9 mouse cellular contexts compared by ENCODE assay signal in genomic region chr1:87508591-87509560, GRCm38 (mm10). TPM values are rescaled to one million over a fixed set of nuclear protein-coding genes. Genes with fewer than 3 reads are reported as not detected.
DNase-seq lines count a peak whose midpoint lies in the region; ATAC-seq and TF ChIP-seq lines count a peak whose summit lies in the region.
"Had no signal": no experiment of that assay in that cellular context is flagged by ENCODE, and none has a peak within 500 bp of the region (broad histone marks: within the 10 kb centered on the region; RNA-seq: fewer than 3 reads in every experiment).

No protein-coding gene starts in this region.

- peak in 1 of 2 experiments; percentile 6 for DNase-seq in heart, adult 2 months
- no peak for DNase-seq in heart, postnatal 4 days
- DNase-seq in Muller cell, postnatal 12 days (ENCODE audit: inconsistent ontology term): peak; percentile 62
- peak; percentile 39 for DNase-seq in hindbrain, embryonic 10.5 days (ENCODE audit: low spot score)
- no peak for DNase-seq in liver, embryonic 13.5 days
- DNase-seq in cerebellum, adult 9-10 months: no peak
- no peak for DNase-seq in cerebellum, adult 8-10 months

- H3K79me2 ChIP-seq in heart, adult 2 months (replicated peaks; ENCODE audit: control insufficient read depth, insufficient read depth, low read length): no peaks in the 10 kb centered on the region

- H3K27ac ChIP-seq in heart, adult 2 months: no peak overlapping the region
- no peak overlapping the region for H3K27ac ChIP-seq in hindbrain, embryonic 10.5 days
- H3K27ac ChIP-seq in liver, embryonic 13.5 days: no peak overlapping the region
- H3K27ac ChIP-seq in stomach, embryonic 16.5 days (ENCODE audit: low read length): peak overlapping the region; percentile 53

- ATAC-seq in liver, embryonic 13.5 days (ENCODE audit: low read depth): no peak
- ATAC-seq in stomach, embryonic 16.5 days (ENCODE audit: insufficient read depth, low FRiP score): peak; percentile 35; the same call in 1 of the 2 replicates

- TF ChIP-seq POLR2A in heart, adult 2 months (IDR thresholded peaks at IDR 0.05; ENCODE audit: insufficient read depth, low read depth, low read length): no peak

- no peak for TF ChIP-seq CTCF in heart, adult 2 months (IDR thresholded peaks at IDR 0.05)

- peak overlapping the region; percentile 75 for H3K4me2 ChIP-seq in liver, embryonic 13.5 days
- peak overlapping the region; percentile 99 for H3K4me2 ChIP-seq in stomach, embryonic 16.5 days (ENCODE audit: low read depth, low read length)

- H3K9ac ChIP-seq in heart, adult 2 months (ENCODE audit: low read depth, low read length): no peak overlapping the region
- no peak overlapping the region for H3K9ac ChIP-seq in liver, embryonic 13.5 days
- H3K9ac ChIP-seq in stomach, embryonic 16.5 days (ENCODE audit: low read length): peak overlapping the region; percentile 77

- H3K36me3 ChIP-seq in heart, adult 2 months (ENCODE audit: control insufficient read depth, insufficient read depth, low read length): no peaks in the 10 kb centered on the region
- no peaks in the 10 kb centered on the region for H3K36me3 ChIP-seq in hindbrain, embryonic 10.5 days
- H3K36me3 ChIP-seq in liver, embryonic 13.5 days: no peaks in the 10 kb centered on the region
- no peaks in the 10 kb centered on the region for H3K36me3 ChIP-seq in stomach, embryonic 16.5 days (ENCODE audit: control insufficient read depth, insufficient read depth, low read length)

- no peak for TF ChIP-seq EP300 in heart, adult 2 months (IDR thresholded peaks at IDR 0.05; ENCODE audit: insufficient read depth, low read depth, low read length)

- intact Hi-C loops in heart, adult 2 months (cut with DNase I): no loop called here

- 24% methylated on average over 26 of the region's 26 CpGs for WGBS in heart, adult 2 months
- 22% methylated on average over 26 of the region's 26 CpGs for WGBS in hindbrain, embryonic 10.5 days
- WGBS in liver, embryonic 13.5 days (ENCODE audit: insufficient replicate concordance): 17% methylated on average over 26 of the region's 26 CpGs
- 20% methylated on average over 26 of the region's 26 CpGs for WGBS in stomach, embryonic 16.5 days

- peaks cover 13% of the 10 kb centered on the region for H3K27me3 ChIP-seq in heart, adult 2 months (ENCODE audit: control insufficient read depth, insufficient read depth, low read length)
- peaks cover 57% of the 10 kb centered on the region for H3K27me3 ChIP-seq in hindbrain, embryonic 10.5 days (ENCODE audit: insufficient read depth, poor library complexity, severe bottlenecking)
- H3K27me3 ChIP-seq in liver, embryonic 13.5 days: peaks cover 66% of the 10 kb centered on the region
- peaks cover 7% of the 10 kb centered on the region for H3K27me3 ChIP-seq in stomach, embryonic 16.5 days (ENCODE audit: control insufficient read depth, insufficient read depth, low read length)

- peak overlapping the region; percentile 37; the same call in 1 of the 2 replicates for H3K4me3 ChIP-seq in heart, adult 2 months
- peak overlapping the region; percentile 84 for H3K4me3 ChIP-seq in hindbrain, embryonic 10.5 days
- H3K4me3 ChIP-seq in liver, embryonic 13.5 days (replicated peaks): peak overlapping the region; percentile 59
- H3K4me3 ChIP-seq in stomach, embryonic 16.5 days (replicated peaks; ENCODE audit: low read length): peak overlapping the region; percentile 70

- no peaks in the 10 kb centered on the region for H3K4me1 ChIP-seq in heart, adult 2 months (ENCODE audit: control insufficient read depth, insufficient read depth, low read length)
- H3K4me1 ChIP-seq in hindbrain, embryonic 10.5 days (replicated peaks): peaks cover 25% of the 10 kb centered on the region
- H3K4me1 ChIP-seq in liver, embryonic 13.5 days (replicated peaks): peaks cover 9% of the 10 kb centered on the region
- H3K4me1 ChIP-seq in stomach, embryonic 16.5 days (ENCODE audit: control insufficient read depth, insufficient read depth, low read length): peaks cover 7% of the 10 kb centered on the region

- no peaks in the 10 kb centered on the region for H3K9me3 ChIP-seq in hindbrain, embryonic 10.5 days
- H3K9me3 ChIP-seq in liver, embryonic 13.5 days (replicated peaks): no peaks in the 10 kb centered on the region
- no peaks in the 10 kb centered on the region for H3K9me3 ChIP-seq in stomach, embryonic 16.5 days (replicated peaks; ENCODE audit: control insufficient read depth, low read length)

RNA-seq across cellular contexts. Expression of gene Neu2, which starts 0.8 kb away (rescaled TPM):
- not detected for total RNA-seq in heart, adult 2 months (2021)
- 0.27 TPM in 1 of 2 replicates, not detected in the other for polyA plus RNA-seq in heart, adult 2 months (2012; rRNA removed)
- not detected for total RNA-seq in heart, postnatal 4 days (2021)
- polyA plus RNA-seq in hindbrain, embryonic 10.5 days (2016; fragmentation: Nextera tagmentation; extraction: Ambion mirVana): not detected in 2 replicates
- 0.38 and 0.75 TPM in 2 replicates for polyA plus RNA-seq in liver, embryonic 13.5 days (2015; fragmentation: Nextera tagmentation; extraction: Ambion mirVana)
- polyA plus RNA-seq in stomach, embryonic 16.5 days (2015; fragmentation: Nextera tagmentation; extraction: Ambion mirVana): 2.8 and 3.1 TPM in 2 replicates
- total RNA-seq: neutrophil, adult 5-6 weeks had no signal

RNA-seq across cellular contexts. Expression of gene Snorc, which starts 38.8 kb away (rescaled TPM):
- not detected for total RNA-seq in heart, adult 2 months (2021)
- polyA plus RNA-seq in heart, adult 2 months (2012; rRNA removed): 1.6 TPM in 1 of 2 replicates, not detected in the other
- total RNA-seq in heart, postnatal 4 days (2021): not detected
- not detected in 2 replicates for polyA plus RNA-seq in hindbrain, embryonic 10.5 days (2016; fragmentation: Nextera tagmentation; extraction: Ambion mirVana)
- not detected in 2 replicates for polyA plus RNA-seq in liver, embryonic 13.5 days (2015; fragmentation: Nextera tagmentation; extraction: Ambion mirVana)
- polyA plus RNA-seq in stomach, embryonic 16.5 days (2015; fragmentation: Nextera tagmentation; extraction: Ambion mirVana): not detected in 2 replicates
- total RNA-seq: neutrophil, adult 5-6 weeks had no signal

Comparison
In these comparisons a context has a peak if more than half of its experiments do, and no peak if none do; other contexts are left out.
1. DNase-seq: peak in Muller cell, postnatal 12 days (single experiment) and hindbrain, embryonic 10.5 days (single experiment); none in heart, postnatal 4 days (single experiment), liver, embryonic 13.5 days (single experiment), cerebellum, adult 9-10 months (single experiment) and cerebellum, adult 8-10 months (single experiment).
2. Peak in every context shown above with its lines, with median percentiles within 50 percentile points of each other: H3K4me3 ChIP-seq.